Mouse (Mus musculus) naive thymus-derived CD4-positive, alpha-beta T cell, adult 2 months (primary cell): ENCODE results near the gene Wdr20rt.
"Not testable (repeated sequence)": the region's sequence is repeated elsewhere in the genome, so short reads cannot be mapped to it uniquely, and the experiment has no call there.

Source experiments
- DNase-seq: peaks from one replicate; pipeline ENCODE4 v3.0.0-alpha.2; 2011; ENCODE audit warnings: low read depth

The Wdr20rt gene

GRCm38 (mm10) chr12:65225467-65225945 lies at the start of gene Wdr20rt:
Gene Wdr20rt (plus strand): TSS chr12:65225517.
- no peak for DNase-seq

- DNase-seq, result no peak
Measured at GRCm38 (mm10) chr12:65187365-65187764, 38.0 kb upstream of the Wdr20rt start.

- DNase-seq, result no peak
Measured at GRCm38 (mm10) chr12:65189213-65189612, 36.1 kb upstream of the Wdr20rt start.

- DNase-seq, result no peak
Measured at GRCm38 (mm10) chr12:65194003-65194530, 31.2 kb upstream of the Wdr20rt start.

- DNase-seq, result no peak
Measured at GRCm38 (mm10) chr12:65201812-65202211, 23.5 kb upstream of the Wdr20rt start.

GRCm38 (mm10) chr12:65206431-65206830 lies 18.9 kb upstream of the Wdr20rt start:
- no peak for DNase-seq

GRCm38 (mm10) chr12:65216404-65216840 lies 8.9 kb upstream of the Wdr20rt start:
- no peak for DNase-seq

- no peak for DNase-seq
Measured at GRCm38 (mm10) chr12:65228628-65229027, 3.3 kb downstream of the Wdr20rt start.

GRCm38 (mm10) chr12:65229041-65229440 lies 3.7 kb downstream of the Wdr20rt start:
- no peak for DNase-seq

GRCm38 (mm10) chr12:65232801-65233200 lies 7.5 kb downstream of the Wdr20rt start:
- DNase-seq, result not testable (repeated sequence)

- DNase-seq, result no peak
Measured at GRCm38 (mm10) chr12:65250116-65250738, 24.9 kb downstream of the Wdr20rt start.

GRCm38 (mm10) chr12:65256887-65257286 lies 31.6 kb downstream of the Wdr20rt start:
- no peak for DNase-seq

- peak; percentile 46 for DNase-seq
Measured at GRCm38 (mm10) chr12:65258212-65259138, 33.2 kb downstream of the Wdr20rt start.

GRCm38 (mm10) chr12:65259139-65260111 lies 34.1 kb downstream of the Wdr20rt start:
- DNase-seq, result peak; percentile 7

- no peak for DNase-seq
Measured at GRCm38 (mm10) chr12:65268311-65268984, 43.1 kb downstream of the Wdr20rt start.

GRCm38 (mm10) chr12:65269406-65269805 lies 44.1 kb downstream of the Wdr20rt start:
- DNase-seq, result no peak

GRCm38 (mm10) chr12:65273807-65274206 lies 48.5 kb downstream of the Wdr20rt start:
- no peak for DNase-seq
